Mouse (Mus musculus) cerebellum, adult 2 months (tissue): Measurements from ENCODE around the gene BC048403. TPM values are rescaled to one million over a fixed set of nuclear protein-coding genes. Genes with fewer than 3 reads are reported as not detected.
"Not testable (repeated sequence)": the region's sequence is repeated elsewhere in the genome, so short reads cannot be mapped to it uniquely, and the experiment has no call there.

Source experiments
- DNase-seq, 2 experiments: peaks; one replicate each; pipeline ENCODE4 v3.0.0; 2021
- H3K27ac ChIP-seq: fragments of 200-500 bp; 2 replicates; pipeline ENCODE4 v1.5.1; 2012; ENCODE audit warnings: low read length, control low read depth, inconsistent platforms; ENCODE audit not compliant: insufficient read depth
- H3K27me3 ChIP-seq: fragments of 200-500 bp; 2 replicates; pipeline ENCODE4 v1.6.1; 2012; ENCODE audit warnings: inconsistent platforms, mild to moderate bottlenecking, low read length, moderate library complexity; ENCODE audit not compliant: control insufficient read depth, insufficient read depth
- H3K4me1 ChIP-seq: fragments of 200-500 bp; 2 replicates; pipeline ENCODE4 v1.6.1; 2011; ENCODE audit warnings: low read length; ENCODE audit not compliant: control insufficient read depth, insufficient read depth
- H3K4me3 ChIP-seq: fragments of 200-500 bp; replicated peaks from 2 replicates; pipeline ENCODE3; 2011; ENCODE audit warnings: mild to moderate bottlenecking, low read depth, low read length, control low read depth; ENCODE audit not compliant: insufficient read depth
- CTCF ChIP-seq: fragments of 200-500 bp; IDR thresholded peaks from 2 replicates; pipeline ENCODE4 v1.5.1; 2011; ENCODE audit warnings: low read depth, mild to moderate bottlenecking, control low read depth, low read length, moderate library complexity, borderline replicate concordance; ENCODE audit not compliant: insufficient read depth
- POLR2A ChIP-seq: fragments of 200-500 bp; IDR thresholded peaks from 2 replicates; pipeline ENCODE4 v1.6.1; 2011; ENCODE audit warnings: low read length, control low read depth, borderline replicate concordance; ENCODE audit not compliant: insufficient read depth
- WGBS: fragments of 180-500 bp; shearing (Covaris S2); methylation state at CpG from one replicate; pipeline ENCODE4 v1.1.7; 2018; 5-methylcytosine and 5-hydroxymethylcytosine counted together
- polyA plus RNA-seq: library from polyadenylated mRNA; depleted of rRNA; stranded (reverse); fragments of >200 nt; gene quantifications from 2 replicates; pipeline ENCODE4 v1.2.3, GENCODE M21; 2012

The BC048403 gene
- polyA plus RNA-seq, 1 experiment = 6.6 TPM

DNA sequence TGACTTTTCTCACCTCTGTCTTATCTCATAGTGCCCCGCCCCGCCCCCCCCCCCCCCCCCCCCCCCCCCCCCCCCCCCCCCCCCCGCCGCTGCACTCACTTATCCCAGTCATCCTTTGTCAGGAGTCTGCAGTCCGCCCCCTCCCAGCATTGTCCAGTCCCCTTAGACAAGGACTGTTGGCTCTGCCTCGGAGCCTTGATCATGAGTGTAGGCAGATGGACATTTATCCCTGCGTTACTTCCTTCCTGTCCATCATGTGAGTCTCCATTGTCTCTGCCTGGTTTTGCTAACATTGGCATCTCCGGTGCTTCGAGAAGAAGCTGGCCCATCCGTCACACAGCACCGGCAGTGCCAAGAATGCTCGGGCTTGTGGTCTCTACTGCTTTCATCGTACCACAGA, 23.5 kb downstream of the BC048403 start:
- TF ChIP-seq POLR2A (no peak), CTCF (no peak)
- no peak overlapping the region for H3K27ac ChIP-seq
- no peak for DNase-seq
- no peak overlapping the region for H3K4me3 ChIP-seq
- H3K27me3 ChIP-seq = no peaks in the 10 kb centered on the region
- 55% methylated on average over 11 of the region's 13 CpGs for WGBS
- no peaks in the 10 kb centered on the region for H3K4me1 ChIP-seq

DNA sequence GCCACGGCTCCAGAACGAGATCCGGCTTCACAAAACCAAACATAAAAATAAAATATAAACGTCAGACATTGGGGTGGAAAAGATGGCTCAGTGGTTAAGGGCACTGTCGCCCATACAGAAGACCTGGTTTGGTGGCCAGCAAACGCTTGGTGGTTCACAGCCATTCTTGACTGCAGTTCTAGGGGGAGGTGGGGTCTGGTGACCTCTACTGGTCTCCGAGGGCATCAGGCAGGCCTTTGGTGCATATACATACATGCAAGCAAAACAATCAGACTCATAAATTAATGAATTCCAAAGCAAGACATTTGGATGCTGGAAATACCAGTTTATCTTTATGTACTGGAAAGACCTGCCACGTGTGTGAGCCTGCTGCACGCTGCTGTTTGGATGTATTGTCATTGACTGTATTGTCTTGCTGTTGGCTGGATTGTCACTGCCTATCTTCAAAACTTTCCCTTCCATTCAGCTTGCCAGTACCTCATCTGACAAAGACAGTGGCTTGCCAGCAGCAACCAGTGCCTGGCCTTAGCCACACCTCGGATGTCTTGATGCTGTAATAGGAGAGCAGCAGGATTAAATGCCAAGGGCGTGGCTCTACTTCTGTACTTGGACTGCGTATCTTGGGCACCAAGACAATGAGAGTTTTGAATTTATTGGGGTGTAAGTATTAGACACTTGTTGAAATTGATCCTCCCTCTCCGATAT, 24.9 kb downstream of the BC048403 start:
- Histone ChIP-seq H3K4me1 (no peaks in the 10 kb centered on the region), H3K27ac (no peak overlapping the region), H3K4me3 (no peak overlapping the region), H3K27me3 (no peaks in the 10 kb centered on the region)
- TF ChIP-seq CTCF (no peak), POLR2A (no peak)
- WGBS = 86% methylated on average over 13 of the region's 13 CpGs
- DNase-seq = no peak

DNA sequence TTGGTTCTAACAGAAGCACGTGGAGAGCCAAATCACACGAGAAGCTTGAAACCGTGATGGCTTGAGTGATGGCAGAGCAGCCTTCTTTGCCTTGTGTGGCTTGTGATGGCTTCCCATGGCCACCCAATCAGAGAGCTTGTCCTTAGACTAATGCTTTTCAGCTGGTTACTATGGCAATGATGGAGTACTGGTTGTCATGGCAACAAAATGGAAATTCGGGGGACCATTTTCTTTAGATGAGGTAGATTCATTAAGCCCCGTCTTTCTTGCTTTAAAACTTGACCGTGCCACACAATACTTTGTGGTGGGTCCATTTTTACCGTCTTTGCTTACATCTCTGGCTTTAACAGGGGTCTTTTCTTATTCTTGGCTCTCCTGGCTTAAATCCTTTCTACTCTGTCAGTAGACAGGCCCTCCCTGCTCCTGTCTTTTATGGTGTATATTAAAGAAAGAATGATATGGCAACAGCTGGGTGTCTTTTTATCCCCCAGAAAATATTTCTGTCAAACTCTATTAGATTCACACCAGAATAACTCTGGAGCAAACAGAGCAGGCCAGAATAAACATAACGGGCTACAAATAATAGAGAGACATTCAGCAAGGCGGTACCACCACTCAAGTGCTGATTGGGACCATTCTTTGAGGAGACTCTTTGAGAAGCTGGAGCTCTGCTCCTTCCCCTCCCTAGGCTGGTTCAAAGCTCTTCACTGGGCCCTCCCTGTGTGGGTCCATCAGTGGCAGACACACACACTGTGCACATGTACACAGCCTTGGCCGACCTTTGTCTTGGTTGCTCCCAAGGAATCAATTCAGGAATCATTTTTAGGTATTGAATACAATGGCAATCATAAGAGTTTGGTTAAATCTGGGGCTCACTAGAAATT, 25.7 kb downstream of the BC048403 start:
- H3K4me1 ChIP-seq = no peaks in the 10 kb centered on the region
- no peak for TF ChIP-seq CTCF
- no peak for TF ChIP-seq POLR2A
- no peak for DNase-seq
- 66% methylated on average over 10 of the region's 10 CpGs for WGBS
- no peaks in the 10 kb centered on the region for H3K27me3 ChIP-seq
- H3K27ac ChIP-seq = no peak overlapping the region
- H3K4me3 ChIP-seq = no peak overlapping the region

DNA sequence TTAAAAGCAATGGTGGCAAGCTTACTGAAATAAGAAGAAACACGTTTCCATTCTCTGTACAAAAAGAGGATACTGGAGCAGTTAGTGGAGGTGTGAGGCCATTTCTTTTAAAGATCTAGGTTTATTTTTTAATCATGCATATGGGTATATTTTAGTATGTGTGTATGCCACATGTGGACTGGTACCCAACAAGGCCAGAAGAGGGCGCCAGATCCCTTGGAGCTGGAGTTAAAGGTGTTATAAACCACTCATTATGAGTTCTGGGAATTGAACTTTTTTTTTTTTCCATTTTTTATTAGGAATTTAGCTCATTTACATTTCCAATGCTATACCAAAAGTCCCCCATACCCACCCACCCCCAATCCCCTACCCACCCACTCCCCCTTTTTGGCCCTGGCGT, 27.6 kb downstream of the BC048403 start:
- DNase-seq, H3K27ac ChIP-seq, H3K4me1 ChIP-seq, H3K27me3 ChIP-seq, H3K4me3 ChIP-seq: not testable (repeated sequence)
- WGBS = 79% methylated on average over 3 of the region's 3 CpGs

DNA sequence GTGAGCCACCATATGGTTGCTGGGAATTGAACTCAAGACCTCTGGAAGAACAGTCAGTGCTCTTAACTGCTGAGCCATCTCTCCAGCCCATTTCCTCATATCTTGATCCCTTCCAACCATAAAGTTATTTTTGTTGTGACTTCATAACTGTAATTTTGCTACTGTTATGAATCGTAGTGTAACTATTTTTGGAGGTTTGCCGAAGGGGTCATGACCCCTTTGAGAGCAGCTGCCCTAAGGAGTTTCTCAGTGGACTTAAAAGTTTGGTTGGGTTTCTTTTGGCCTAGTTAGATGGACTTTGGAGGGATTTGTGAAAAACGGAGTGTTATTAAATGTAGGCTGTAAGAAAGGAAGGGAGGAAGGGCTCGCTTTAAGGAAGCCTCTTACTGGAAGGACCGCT, 30.0 kb downstream of the BC048403 start:
- 89% methylated on average over 5 of the region's 5 CpGs for WGBS
- Histone ChIP-seq H3K4me3 (no peak overlapping the region), H3K27ac (no peak overlapping the region), H3K4me1 (no peaks in the 10 kb centered on the region), H3K27me3 (no peaks in the 10 kb centered on the region)
- TF ChIP-seq POLR2A (no peak), CTCF (no peak)
- DNase-seq = no peak

DNA sequence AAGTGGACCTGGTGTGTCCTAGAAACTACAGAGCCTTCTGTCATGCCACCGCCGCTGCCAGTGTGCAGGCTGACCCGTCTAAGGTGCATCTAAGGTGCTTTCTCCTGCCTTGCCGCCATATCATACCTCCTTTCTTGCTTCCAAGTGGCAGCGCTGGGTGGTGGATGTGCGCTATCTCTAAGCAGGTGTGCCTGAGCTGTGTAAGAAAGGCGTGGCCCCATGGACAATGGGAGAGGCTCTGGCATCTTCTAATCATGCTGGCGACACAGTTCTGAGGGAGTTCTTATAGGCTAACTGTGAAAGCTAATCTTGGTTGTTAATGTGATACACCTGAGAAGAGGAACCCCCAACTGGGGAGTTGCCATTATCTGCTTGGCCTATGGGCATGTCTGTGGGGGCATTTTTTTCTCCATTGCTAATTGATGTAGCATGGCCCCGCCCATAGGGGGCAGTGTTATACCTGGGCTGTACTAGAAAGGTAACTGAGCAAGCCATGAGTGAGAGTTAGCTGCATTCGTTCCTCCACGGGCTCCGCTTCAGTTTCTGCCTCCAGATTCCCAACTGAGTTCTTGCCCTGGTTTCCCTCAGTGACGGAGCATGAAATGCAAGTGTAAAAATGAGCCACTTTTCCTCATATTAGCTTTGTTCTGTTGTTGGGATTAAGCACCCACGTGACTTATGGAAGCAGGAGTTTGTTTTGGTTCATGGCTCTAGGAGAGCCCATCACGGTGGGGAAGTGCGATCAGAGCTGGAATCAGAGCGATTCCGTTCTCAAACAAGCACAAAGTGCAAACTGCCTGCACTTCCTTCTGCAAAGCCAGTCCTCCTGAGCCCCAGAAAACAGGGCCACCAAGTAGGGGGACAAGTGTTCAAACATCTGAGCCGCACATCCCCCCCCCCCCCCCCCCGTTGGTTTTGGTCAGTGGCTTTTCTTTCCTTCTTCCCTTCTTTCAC, 31.2 kb downstream of the BC048403 start:
- Histone ChIP-seq H3K4me1 (no peaks in the 10 kb centered on the region), H3K4me3 (no peak overlapping the region), H3K27ac (no peak overlapping the region), H3K27me3 (no peaks in the 10 kb centered on the region)
- 48% methylated on average over 20 of the region's 20 CpGs for WGBS
- no peak for TF ChIP-seq POLR2A
- no peak for TF ChIP-seq CTCF
- no peak for DNase-seq

DNA sequence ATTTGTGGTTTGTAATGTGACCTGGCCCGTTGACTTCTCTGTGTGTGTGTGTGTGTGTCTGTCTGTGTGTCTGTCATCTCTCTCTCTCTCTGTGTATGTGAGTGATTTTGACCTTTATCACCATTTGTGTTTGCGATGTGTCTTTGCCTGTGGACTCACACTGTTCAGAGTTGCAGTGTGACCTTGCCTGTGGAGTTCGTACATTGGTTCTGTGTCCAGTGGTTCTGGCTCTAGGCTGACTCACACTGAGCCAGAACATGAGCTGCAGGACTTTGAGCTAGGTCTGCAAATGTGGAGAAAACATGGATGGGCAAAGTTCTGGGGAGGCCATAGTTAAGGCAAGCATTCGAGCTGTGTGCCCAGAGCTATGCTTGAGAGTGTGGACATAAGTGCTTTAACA, 34.1 kb downstream of the BC048403 start:
- WGBS = 76% methylated on average over 4 of the region's 4 CpGs
- no peak overlapping the region for H3K4me3 ChIP-seq
- H3K4me1 ChIP-seq = no peaks in the 10 kb centered on the region
- no peak for DNase-seq
- no peaks in the 10 kb centered on the region for H3K27me3 ChIP-seq
- no peak overlapping the region for H3K27ac ChIP-seq
- TF ChIP-seq CTCF = no peak
- no peak for TF ChIP-seq POLR2A
